Mouse (Mus musculus): ENCODE measurements around the gene Iffo1.

GRCm38 (mm10) chr6:125132470-125132869 is 12.6 kb upstream of the Iffo1 start:
- no peak for TF ChIP-seq CTCF (IDR thresholded peaks at IDR 0.05; ENCODE audit: low read depth)
- no peak for TF ChIP-seq EP300 (IDR thresholded peaks at IDR 0.05; ENCODE audit: low read depth)
